Mouse (Mus musculus) lung, postnatal 0 days (tissue): ENCODE results near the gene Leng8.

ENCODE experiments used
- CTCF ChIP-seq: IDR thresholded peaks from 2 replicates; pipeline ENCODE4 v1.5.1; 2016; ENCODE audit warnings: antibody characterized with exemption, mild to moderate bottlenecking
- EP300 ChIP-seq: IDR thresholded peaks from 2 replicates; pipeline ENCODE4 v1.6.1; 2016; ENCODE audit warnings: antibody characterized with exemption, mild to moderate bottlenecking, control low read depth

- TF ChIP-seq CTCF = no peak
- no peak for TF ChIP-seq EP300
Measured at GRCm38 (mm10) chr7:4163571-4164072, 26.8 kb downstream of the Leng8 start.
